Mouse (Mus musculus): ENCODE data around the gene Tmem89. TPM values are rescaled to one million over a fixed set of nuclear protein-coding genes. Genes with fewer than 3 reads are reported as not detected.

Tmem89 gene
- total RNA-seq, 2 experiments from 2014 or later = not detected

Other genes starting within 250 kb of the Tmem89 start
- 10 to 100 TPM; 47.7 to 50.9 TPM for gene Prkar2a, start 225.3 kb upstream of the Tmem89 start, total RNA-seq (2021)
- gene Ip6k2, start 130.8 kb upstream of the Tmem89 start, total RNA-seq (2021) = 100 to 1,000 TPM; 140 to 154 TPM
- gene Nckipsd, start 106.3 kb upstream of the Tmem89 start, total RNA-seq (2021) = 10 to 100 TPM; 65.4 to 68.7 TPM
- gene Celsr3, start 88.3 kb upstream of the Tmem89 start, total RNA-seq (2021) = 10 to 100 TPM; 51.2 to 56.1 TPM
- gene Slc26a6, start 61.3 kb upstream of the Tmem89 start, total RNA-seq (2021) = 10 to 100 TPM; 11.7 to 14.0 TPM
- 100 to 1,000 TPM; 382 to 415 TPM for gene Uqcrc1, start 22.0 kb downstream of the Tmem89 start, total RNA-seq (2021)
- gene Col7a1, start 39.0 kb downstream of the Tmem89 start, total RNA-seq (2021) = 1 to 10 TPM; 3.1 to 3.4 TPM
- not detected for gene Ucn2, start 71.4 kb downstream of the Tmem89 start, total RNA-seq (2021)
- 10 to 100 TPM; 14.6 to 17.2 TPM for gene Pfkfb4, start 77.2 kb downstream of the Tmem89 start, total RNA-seq (2021)
- gene Shisa5, start 123.9 kb downstream of the Tmem89 start, total RNA-seq (2021) = 10 to 100 TPM; 72.8 to 82.3 TPM
- gene Trex1, start 145.1 kb downstream of the Tmem89 start, total RNA-seq (2021) = 10 to 100 TPM; 13.4 to 13.7 TPM
- 10 to 100 TPM; 25.3 to 29.7 TPM for gene Atrip, start 159.5 kb downstream of the Tmem89 start, total RNA-seq (2021)
- gene Ccdc51, start 167.9 kb downstream of the Tmem89 start, total RNA-seq (2021) = 1 to 10 TPM; 8.1 to 8.7 TPM
- 100 to 1,000 TPM; 308 to 319 TPM for gene Tma7, start 168.0 kb downstream of the Tmem89 start, total RNA-seq (2021)
- 10 to 100 TPM; 57.1 to 58.4 TPM for gene Plxnb1, start 180.8 kb downstream of the Tmem89 start, total RNA-seq (2021)
- not detected for gene Fbxw21, start 247.4 kb downstream of the Tmem89 start, total RNA-seq (2021)